In genomic region chr9:58967371-58967770, GRCm38 (mm10) we compare ENCODE assay signal across 14 mouse cellular contexts.
"Had no signal": no experiment of that assay in that cellular context is flagged by ENCODE, and none has a peak within 500 bp of the region (broad histone marks: within the 10 kb centered on the region; RNA-seq: fewer than 3 reads in every experiment).

No protein-coding gene starts in this region.

- H3K9ac ChIP-seq: lung, embryonic 14.5 days; neural tube, embryonic 12.5 days; stomach, embryonic 15.5 days had no signal

- H3K4me3 ChIP-seq: midbrain, embryonic 10.5 days; myocyte; neural tube, embryonic 12.5 days; stomach, embryonic 15.5 days had no signal

- DNase-seq: lung, adult 18-20 months; lung, embryonic 14.5 days; lung, postnatal 10 days; lung, postnatal 4 days; midbrain, embryonic 14.5 days; right cerebral cortex, postnatal 14 days; thymus, adult 2 months; thymus, postnatal 25 days; thymus, postnatal 4 days had no signal

- H3K9me3 ChIP-seq: midbrain, embryonic 10.5 days; neural tube, embryonic 12.5 days; stomach, embryonic 15.5 days had no signal

- H3K4me1 ChIP-seq: midbrain, embryonic 10.5 days; neural tube, embryonic 12.5 days; stomach, embryonic 15.5 days had no signal

- H3K27me3 ChIP-seq: neural tube, embryonic 12.5 days; stomach, embryonic 15.5 days had no signal

- H3K27ac ChIP-seq: midbrain, embryonic 10.5 days; neural tube, embryonic 12.5 days; stomach, embryonic 15.5 days; stomach, postnatal 0 days had no signal
